Mouse (Mus musculus) embryonic fibroblast, embryonic 13.5 days (primary cell): Measurements from ENCODE around the gene Mospd3.

Experiments
- CTCF ChIP-seq: IDR thresholded peaks from 2 replicates; pipeline ENCODE4 v1.5.1; 2011; ENCODE audit warnings: mild to moderate bottlenecking, control low read depth, low read length, moderate library complexity, borderline replicate concordance; ENCODE audit not compliant: insufficient read depth
- POLR2A ChIP-seq: IDR thresholded peaks from 2 replicates; pipeline ENCODE4 v1.6.1; 2011; ENCODE audit warnings: low read depth, mild to moderate bottlenecking, control low read depth, low read length, moderate library complexity

GRCm38 (mm10) chr5:137627991-137628390 lies 27.1 kb upstream of the Mospd3 start:
- TF ChIP-seq CTCF: no peak
- no peak; the same call in 1 of the 2 replicates for TF ChIP-seq POLR2A
